Mouse (Mus musculus) A20 (cell line): ENCODE data around the gene Wdfy1.

Source experiments
- DNase-seq: peaks from one replicate; pipeline ENCODE4 v3.0.0-alpha.2; 2011; ENCODE audit warnings: low read depth, low spot score

Wdfy1 gene

DNA sequence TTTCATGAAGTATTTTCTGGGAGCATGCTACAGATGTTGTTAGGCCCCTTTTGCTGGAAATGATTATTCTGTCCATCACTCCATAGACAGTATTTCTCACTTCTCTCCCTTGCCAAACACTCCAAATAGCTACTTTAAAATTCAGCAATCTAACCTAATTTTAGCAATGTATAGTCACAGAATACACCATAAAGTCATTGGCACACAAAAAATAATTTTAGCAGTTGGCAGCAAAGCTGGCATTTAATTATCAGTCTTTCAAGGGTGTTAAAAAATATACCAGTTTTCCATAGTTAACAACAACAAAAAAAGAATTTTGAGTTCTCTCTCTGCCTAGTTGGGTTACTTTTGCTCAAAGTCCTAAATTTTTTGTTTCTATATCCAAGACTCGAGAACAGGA lies 118.5 kb downstream of the Wdfy1 start:
- DNase-seq = no peak

DNA sequence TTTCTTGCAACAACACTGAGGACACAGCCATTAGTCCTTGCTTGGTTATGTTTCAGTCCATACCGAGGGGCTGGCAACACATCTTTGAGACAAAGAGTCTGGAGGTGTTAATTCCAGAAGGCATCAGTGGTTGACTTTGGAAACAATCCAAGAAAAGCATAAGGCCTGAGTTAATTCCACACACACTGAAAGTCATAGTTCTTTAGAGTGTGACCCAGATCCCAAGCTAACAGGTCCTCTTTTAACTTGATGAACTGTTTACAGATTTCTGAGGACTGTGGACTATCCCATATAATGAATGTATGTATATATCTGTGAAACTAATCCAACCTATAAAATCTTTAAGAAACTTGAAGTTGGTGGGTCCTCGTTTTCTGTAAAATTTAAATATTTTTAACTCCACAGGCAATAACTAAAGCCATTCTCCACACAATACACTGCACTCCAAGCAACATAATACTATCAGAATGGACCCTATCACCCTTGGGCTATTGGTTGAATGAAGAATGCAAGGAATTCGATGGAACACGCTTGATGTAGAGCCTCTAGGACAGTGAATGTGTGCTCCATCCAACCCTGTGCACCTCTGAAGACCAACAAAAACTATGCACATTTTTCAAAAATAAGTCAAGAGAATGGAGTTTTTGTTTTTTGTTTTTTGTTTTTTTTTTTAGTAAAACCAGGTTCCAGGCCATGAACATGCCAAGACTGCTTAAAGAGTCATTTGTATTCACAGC lies 120.0 kb downstream of the Wdfy1 start:
- no peak for DNase-seq

DNA sequence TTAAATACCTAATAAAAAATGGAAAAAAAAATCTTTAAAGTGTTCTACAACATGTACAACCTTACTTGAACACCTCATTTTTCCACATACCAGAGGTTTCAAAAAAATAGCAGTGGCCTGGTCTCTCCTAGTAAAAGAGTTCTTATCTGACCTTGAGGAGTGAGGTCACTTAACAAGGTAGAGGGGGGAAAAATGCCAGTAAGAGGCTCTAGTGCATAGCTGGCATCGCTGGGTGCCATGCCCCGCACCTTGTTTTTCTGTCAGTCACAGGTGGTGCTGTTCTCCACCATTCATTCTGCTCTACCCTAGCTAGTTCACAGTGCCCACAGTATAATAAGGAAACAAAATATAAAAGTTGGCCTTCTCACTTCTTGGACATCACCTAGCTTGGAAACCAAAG lies 121.0 kb downstream of the Wdfy1 start:
- no peak for DNase-seq
